Mouse (Mus musculus): ENCODE measurements around the gene Wt1.

DNA sequence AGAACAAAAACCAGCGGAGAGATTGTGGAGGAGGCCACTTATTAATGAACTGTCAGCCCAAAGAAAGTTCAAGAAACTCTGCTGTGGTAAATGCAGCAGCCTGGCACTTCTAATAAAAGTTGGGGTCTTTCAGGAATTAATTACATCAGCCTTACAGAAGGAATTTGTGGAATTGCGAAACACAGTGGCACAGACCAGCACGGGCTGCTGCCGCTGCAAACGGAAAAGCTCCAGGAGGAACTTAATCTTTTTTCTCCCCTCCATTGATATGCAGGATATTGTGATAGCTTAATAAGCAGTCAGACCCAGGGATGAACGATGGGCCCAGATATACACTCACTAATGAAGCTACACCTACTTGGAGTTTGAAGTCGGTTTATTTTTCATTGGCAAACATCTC, 15.0 kb downstream of the Wt1 start:
- no peak for TF ChIP-seq POLR2A (IDR thresholded peaks at IDR 0.05; ENCODE audit: control insufficient read depth, low read depth, low read length)
- TF ChIP-seq CTCF (IDR thresholded peaks at IDR 0.05; ENCODE audit: control insufficient read depth, insufficient read depth, insufficient replicate concordance, low read depth, low read length), result no peak
